In genomic region chr2:60810617-60811016, GRCm38 (mm10) we compare ENCODE assay signal across 8 mouse cellular contexts.
DNase-seq lines count a peak whose midpoint lies in the region; ATAC-seq lines count a peak whose summit lies in the region.

No protein-coding gene starts in this region.

- H3K4me1 ChIP-seq in kidney, embryonic 14.5 days (ENCODE audit: control insufficient read depth, insufficient read depth, low read length) = peaks cover 34% of the 10 kb centered on the region

- no peak overlapping the region for H3K9ac ChIP-seq in kidney, embryonic 14.5 days (ENCODE audit: low read depth, low read length)

- no peak overlapping the region for H3K4me3 ChIP-seq in kidney, embryonic 14.5 days (ENCODE audit: low read length)

- DNase-seq in CD4-positive, CD25-positive, alpha-beta regulatory T cell, adult 2 months (ENCODE audit: low read depth, low spot score) = peak; percentile 66
- DNase-seq in Muller cell, postnatal 12 days (ENCODE audit: inconsistent ontology term) = peak; percentile 34
- peak; percentile 80 to 93 for DNase-seq in heart, adult 18-20 months
- peak; percentile 74 for DNase-seq in lung, postnatal 14 days
- peak; percentile 58 to 68 for DNase-seq in thymus, postnatal 36 days
- DNase-seq in left cerebral cortex, adult 11 months (ENCODE audit: low spot score) = no peak
- DNase-seq in layer of hippocampus, adult 9-10 months (ENCODE audit: low spot score) = no peak

- ATAC-seq in kidney, embryonic 14.5 days (ENCODE audit: low FRiP score, low TSS enrichment) = peak; percentile 46; the same call in 1 of the 2 replicates

- H3K27me3 ChIP-seq in kidney, embryonic 14.5 days (ENCODE audit: control insufficient read depth, insufficient read depth, low read length) = no peaks in the 10 kb centered on the region

- no peak overlapping the region for H3K4me2 ChIP-seq in kidney, embryonic 14.5 days (replicated peaks; ENCODE audit: low read depth, low read length)

- H3K9me3 ChIP-seq in kidney, embryonic 14.5 days (ENCODE audit: control insufficient read depth, low read length) = no peaks in the 10 kb centered on the region

- peak overlapping the region; percentile 51; the same call in 1 of the 2 replicates for H3K27ac ChIP-seq in kidney, embryonic 14.5 days (ENCODE audit: low read depth, low read length)

- H3K36me3 ChIP-seq in kidney, embryonic 14.5 days (ENCODE audit: control insufficient read depth, insufficient read depth, low read length) = no peaks in the 10 kb centered on the region

Comparison
In these comparisons a context has a peak if more than half of its experiments do, and no peak if none do; other contexts are left out.
1. DNase-seq: peak in CD4-positive, CD25-positive, alpha-beta regulatory T cell, adult 2 months (single experiment), Muller cell, postnatal 12 days (single experiment), heart, adult 18-20 months (2 of 2), lung, postnatal 14 days (single experiment) and thymus, postnatal 36 days (2 of 2); none in left cerebral cortex, adult 11 months (single experiment) and layer of hippocampus, adult 9-10 months (single experiment).